ENCODE assay signal across 8 mouse cellular contexts in genomic region chr11:24074634-24075104, GRCm38 (mm10). TPM values are rescaled to one million over a fixed set of nuclear protein-coding genes. Genes with fewer than 3 reads are reported as not detected.
DNase-seq lines count a peak whose midpoint lies in the region; ATAC-seq and TF ChIP-seq lines count a peak whose summit lies in the region.

Gene A830031A19Rik (minus strand): TSS chr11:24075054.

- no peak within 1 kb of the TSS for H3K27ac ChIP-seq in heart, postnatal 0 days (ENCODE audit: low read depth)
- no peak within 1 kb of the TSS for H3K27ac ChIP-seq in ES-Bruce4 (ENCODE audit: insufficient read depth, low read length)
- H3K27ac ChIP-seq in embryonic fibroblast, embryonic 13.5 days (ENCODE audit: insufficient read depth, low read length): no peak within 1 kb of the TSS
- peak within 1 kb of the TSS; percentile 92; the same call in 1 of the 2 replicates for H3K27ac ChIP-seq in liver, embryonic 11.5 days (ENCODE audit: low read depth, low read length)
- peak within 1 kb of the TSS; percentile 92; the same call in 1 of the 2 replicates for H3K27ac ChIP-seq in stomach, postnatal 0 days (replicated peaks)

- DNase-seq in heart, postnatal 0 days (ENCODE audit: low spot score): peak; percentile 14
- no peak for DNase-seq in heart, adult 18-20 months
- DNase-seq in liver, embryonic 11.5 days (ENCODE audit: low spot score): no peak
- DNase-seq in stomach, postnatal 0 days (ENCODE audit: low spot score): no peak
- no peak for DNase-seq in gastrocnemius, postnatal 25 days
- no peak for DNase-seq in left cerebral cortex, postnatal 14 days (ENCODE audit: low spot score in 2 of 2)

- ATAC-seq in heart, postnatal 0 days (ENCODE audit: insufficient read depth, low read depth): no peak
- 0 out of 2 replicates have a peak, but pooled peaks have one; percentile 27 for ATAC-seq in liver, embryonic 11.5 days (replicated peaks; ENCODE audit: low FRiP score)
- no peak for ATAC-seq in stomach, postnatal 0 days (ENCODE audit: low FRiP score, low TSS enrichment)

- H3K27me3 ChIP-seq in heart, postnatal 0 days (ENCODE audit: control insufficient read depth, insufficient read depth, low read length): peaks cover 24% of the 10 kb centered on the region
- peaks cover 30% of the 10 kb centered on the region for H3K27me3 ChIP-seq in ES-Bruce4 (ENCODE audit: control insufficient read depth, insufficient read depth, low read length, poor library complexity, severe bottlenecking)
- H3K27me3 ChIP-seq in liver, embryonic 11.5 days (replicated peaks; ENCODE audit: control insufficient read depth, insufficient read depth, low read length): peaks cover 4% of the 10 kb centered on the region; the same call in 1 of the 2 replicates
- H3K27me3 ChIP-seq in stomach, postnatal 0 days (ENCODE audit: control insufficient read depth, insufficient read depth, low read length): no peaks in the 10 kb centered on the region

- no peaks in the 10 kb centered on the region for H3K9me3 ChIP-seq in heart, postnatal 0 days (replicated peaks; ENCODE audit: control insufficient read depth, low read length)
- H3K9me3 ChIP-seq in ES-Bruce4 (replicated peaks; ENCODE audit: control insufficient read depth, insufficient read depth, low read length, poor library complexity, severe bottlenecking): no peaks in the 10 kb centered on the region
- H3K9me3 ChIP-seq in liver, embryonic 11.5 days (ENCODE audit: control insufficient read depth, low read length): no peaks in the 10 kb centered on the region
- H3K9me3 ChIP-seq in stomach, postnatal 0 days (ENCODE audit: control insufficient read depth, low read length): no peaks in the 10 kb centered on the region

- no peak for TF ChIP-seq CTCF in heart, postnatal 0 days (IDR thresholded peaks at IDR 0.05; ENCODE audit: low read depth)
- TF ChIP-seq CTCF in ES-Bruce4 (IDR thresholded peaks at IDR 0.05; ENCODE audit: low read depth, low read length): no peak
- TF ChIP-seq CTCF in embryonic fibroblast, embryonic 13.5 days (IDR thresholded peaks at IDR 0.05; ENCODE audit: borderline replicate concordance, insufficient read depth, low read length): no peak
- TF ChIP-seq CTCF in stomach, postnatal 0 days (IDR thresholded peaks at IDR 0.05; ENCODE audit: low read depth): no peak

- intact Hi-C loops in left cerebral cortex, postnatal 14 days (cut with DNase I): loop anchor here (1.0 to 10.0 kb wide), 3 partner anchors 12 to 1998 kb away; no protein-coding TSS in a partner anchor

- H3K4me1 ChIP-seq in heart, postnatal 0 days (ENCODE audit: control insufficient read depth, insufficient read depth): 0 out of 2 replicates have a peak, but pooled peaks cover 4% of the 10 kb centered on the region
- H3K4me1 ChIP-seq in ES-Bruce4 (ENCODE audit: control insufficient read depth, insufficient read depth, low read length): no peaks in the 10 kb centered on the region
- H3K4me1 ChIP-seq in embryonic fibroblast, embryonic 13.5 days (ENCODE audit: control insufficient read depth, insufficient read depth, low read length): no peaks in the 10 kb centered on the region
- H3K4me1 ChIP-seq in liver, embryonic 11.5 days (replicated peaks; ENCODE audit: control insufficient read depth, insufficient read depth, low read length): peaks cover 13% of the 10 kb centered on the region
- no peaks in the 10 kb centered on the region for H3K4me1 ChIP-seq in stomach, postnatal 0 days (replicated peaks; ENCODE audit: control insufficient read depth, insufficient read depth)

- no peak for TF ChIP-seq EP300 in heart, postnatal 0 days (IDR thresholded peaks at IDR 0.05; ENCODE audit: low read depth)
- no peak for TF ChIP-seq EP300 in ES-Bruce4 (IDR thresholded peaks at IDR 0.05; ENCODE audit: insufficient read depth, low read depth, low read length)
- TF ChIP-seq EP300 in stomach, postnatal 0 days (optimal IDR thresholded peaks at IDR 0.05): no peak

- WGBS in heart, postnatal 0 days: under 1% methylated on average over 11 of the region's 11 CpGs
- WGBS in liver, embryonic 11.5 days: under 1% methylated on average over 11 of the region's 11 CpGs
- under 1% methylated on average over 11 of the region's 11 CpGs for WGBS in stomach, postnatal 0 days

- peak within 1 kb of the TSS; percentile 77 for H3K9ac ChIP-seq in heart, postnatal 0 days (replicated peaks; ENCODE audit: low read depth, low read length)
- H3K9ac ChIP-seq in ES-Bruce4 (ENCODE audit: low read depth, poor library complexity, severe bottlenecking): no peak within 1 kb of the TSS; the same call in 1 of the 2 replicates
- H3K9ac ChIP-seq in liver, embryonic 11.5 days (ENCODE audit: low read depth, low read length): peak within 1 kb of the TSS; percentile 87
- peak within 1 kb of the TSS; percentile 76 for H3K9ac ChIP-seq in stomach, postnatal 0 days (ENCODE audit: low read length)

- H3K4me3 ChIP-seq in heart, postnatal 0 days (ENCODE audit: low read depth, low read length): peak within 1 kb of the TSS; percentile 70
- H3K4me3 ChIP-seq in ES-Bruce4 (ENCODE audit: low read depth, low read length): peak within 1 kb of the TSS; percentile 40
- peak within 1 kb of the TSS; percentile 93 for H3K4me3 ChIP-seq in embryonic fibroblast, embryonic 13.5 days (ENCODE audit: insufficient read depth, low read length)
- peak within 1 kb of the TSS; percentile 72 for H3K4me3 ChIP-seq in liver, embryonic 11.5 days (ENCODE audit: low read depth, low read length)
- H3K4me3 ChIP-seq in stomach, postnatal 0 days (ENCODE audit: low read depth, low read length): peak within 1 kb of the TSS; percentile 69

- no peaks in the 10 kb centered on the region for H3K36me3 ChIP-seq in heart, postnatal 0 days (replicated peaks; ENCODE audit: control insufficient read depth, insufficient read depth, low read length)
- H3K36me3 ChIP-seq in ES-Bruce4 (ENCODE audit: control insufficient read depth, insufficient read depth, low read length, poor library complexity, severe bottlenecking): no peaks in the 10 kb centered on the region
- no peaks in the 10 kb centered on the region for H3K36me3 ChIP-seq in liver, embryonic 11.5 days (ENCODE audit: control insufficient read depth, insufficient read depth, low read length)
- no peaks in the 10 kb centered on the region for H3K36me3 ChIP-seq in stomach, postnatal 0 days (ENCODE audit: control insufficient read depth, insufficient read depth, low read length)

- peak within 1 kb of the TSS; percentile 98 for H3K4me2 ChIP-seq in heart, postnatal 0 days (ENCODE audit: low read depth, low read length)
- H3K4me2 ChIP-seq in liver, embryonic 11.5 days: peak within 1 kb of the TSS; percentile 98
- peak within 1 kb of the TSS; percentile 100 for H3K4me2 ChIP-seq in stomach, postnatal 0 days (replicated peaks; ENCODE audit: low read depth)

- no peak for TF ChIP-seq POLR2A in ES-Bruce4 (IDR thresholded peaks at IDR 0.05; ENCODE audit: insufficient read depth, low read length)
- no peak for TF ChIP-seq POLR2A in embryonic fibroblast, embryonic 13.5 days (IDR thresholded peaks at IDR 0.05; ENCODE audit: low read depth, low read length)

RNA-seq across cellular contexts. Expression of gene A830031A19Rik, which starts in this region (rescaled TPM):
- total RNA-seq in heart, postnatal 0 days (2014; rRNA removed; ENCODE audit: low replicate concordance): not detected in 2 replicates
- not detected in 2 replicates for polyA plus RNA-seq in heart, postnatal 0 days (2015; fragmentation: Nextera tagmentation; extraction: Ambion mirVana)
- total RNA-seq in heart, adult 18-20 months (2021): not detected
- polyA plus RNA-seq in ES-Bruce4 (2011; ENCODE audit: insufficient read depth, insufficient read length, low read depth, missing spikeins): not detected in 2 replicates
- polyA plus RNA-seq in embryonic fibroblast, embryonic 13.5 days (2011; ENCODE audit: insufficient read length, low read depth, missing spikeins): not detected in 2 replicates
- not detected in 2 replicates for polyA plus RNA-seq in liver, embryonic 11.5 days (2014; fragmentation: Nextera tagmentation; extraction: Ambion mirVana)
- polyA plus RNA-seq in stomach, postnatal 0 days (2015; fragmentation: Nextera tagmentation; extraction: Ambion mirVana): 0.27 TPM in 1 of 2 replicates, not detected in the other
- not detected for total RNA-seq in gastrocnemius, postnatal 25 days (2021)
- total RNA-seq in left cerebral cortex, postnatal 14 days (2021): 1 to 10 TPM in 1 of 2 experiments, under 1 TPM in 1; 0.66 to 1.1 TPM

Comparison
In these comparisons a context has a peak if more than half of its experiments do, and no peak if none do; other contexts are left out.
1. Peak in DNase-seq, H3K4me3 ChIP-seq, H3K9ac ChIP-seq and H3K4me2 ChIP-seq in heart, postnatal 0 days; RNA of the gene not detected or under 1 TPM.
2. Peak in ATAC-seq, H3K4me3 ChIP-seq, H3K27ac ChIP-seq, H3K9ac ChIP-seq and H3K4me2 ChIP-seq in liver, embryonic 11.5 days; RNA of the gene not detected or under 1 TPM.
3. H3K4me3 ChIP-seq: peak in every context shown above with its lines; median percentile 93 in embryonic fibroblast, embryonic 13.5 days; 72 in liver, embryonic 11.5 days; 70 in heart, postnatal 0 days; 69 in stomach, postnatal 0 days; 40 in ES-Bruce4.